Mouse (Mus musculus): ENCODE results near the gene Farsb. TPM values are rescaled to one million over a fixed set of nuclear protein-coding genes. Genes with fewer than 3 reads are reported as not detected.
"Not testable (repeated sequence)": the region's sequence is repeated elsewhere in the genome, so short reads cannot be mapped to it uniquely, and the experiment has no call there.

The Farsb gene
- polyA plus RNA-seq, 1 experiment from 2014 or later, result 142 TPM

- H3K36me3 ChIP-seq, result no peaks in the 10 kb centered on the region
- no peak overlapping the region for H3K4me2 ChIP-seq
- 93% methylated on average over 7 of the region's 7 CpGs for WGBS
- no peak overlapping the region for H3K9ac ChIP-seq
- no peaks in the 10 kb centered on the region for H3K27me3 ChIP-seq
- no peaks in the 10 kb centered on the region for H3K9me3 ChIP-seq
- H3K4me1 ChIP-seq, result no peaks in the 10 kb centered on the region; the same call in 1 of the 2 replicates
- ATAC-seq (ENCODE audit: insufficient number of reproducible peaks, insufficient read depth, low FRiP score, low TSS enrichment, low read depth), result no peak
- no peak overlapping the region for H3K27ac ChIP-seq
- no peak overlapping the region for H3K4me3 ChIP-seq
These were observed 30.2 kb upstream of the Farsb start for GRCm38 (mm10) chr1:78518907-78519306.

- no peak for ATAC-seq (ENCODE audit: insufficient number of reproducible peaks, insufficient read depth, low FRiP score, low TSS enrichment, low read depth)
- Histone ChIP-seq H3K36me3 (no peaks in the 10 kb centered on the region), H3K9me3 (no peaks in the 10 kb centered on the region), H3K9ac (no peak overlapping the region), H3K4me3 (no peak overlapping the region), H3K4me2 (no peak overlapping the region), H3K27me3 (peaks cover 4% of the 10 kb centered on the region; the same call in 1 of the 2 replicates), H3K27ac (no peak overlapping the region), H3K4me1 (peaks cover 6% of the 10 kb centered on the region; the same call in 1 of the 2 replicates)
- WGBS, result 51% methylated on average over 8 of the region's 8 CpGs
These were observed 24.1 kb upstream of the Farsb start for GRCm38 (mm10) chr1:78512756-78513155.

GRCm38 (mm10) chr1:78511621-78512160 lies 23.0 kb upstream of the Farsb start, which contains the start of gene BC035947:
Gene BC035947, minus strand, starts transcription at chr1:78512158.
- peak within 1 kb of the TSS; percentile 44 for H3K4me3 ChIP-seq
- peak within 1 kb of the TSS; percentile 65 for H3K9ac ChIP-seq
- no peak for ATAC-seq (ENCODE audit: insufficient number of reproducible peaks, insufficient read depth, low FRiP score, low TSS enrichment, low read depth)
- no peaks in the 10 kb centered on the region for H3K9me3 ChIP-seq
- H3K27ac ChIP-seq, result no peak within 1 kb of the TSS
- peak within 1 kb of the TSS; percentile 68 for H3K4me2 ChIP-seq
- H3K36me3 ChIP-seq, result no peaks in the 10 kb centered on the region
- 6% methylated on average over 25 of the region's 25 CpGs for whole genome bisulfite sequencing
- peaks cover 4% of the 10 kb centered on the region; the same call in 1 of the 2 replicates for H3K27me3 ChIP-seq
- peaks cover 6% of the 10 kb centered on the region; the same call in 1 of the 2 replicates for H3K4me1 ChIP-seq

- WGBS, result 61% methylated on average over 5 of the region's 5 CpGs
- Histone ChIP-seq H3K4me2 (peak within 1 kb of the TSS; percentile 68), H3K27me3 (peaks cover 4% of the 10 kb centered on the region; the same call in 1 of the 2 replicates), H3K27ac (no peak within 1 kb of the TSS), H3K4me1 (peaks cover 6% of the 10 kb centered on the region; the same call in 1 of the 2 replicates), H3K9me3 (no peaks in the 10 kb centered on the region), H3K4me3 (peak within 1 kb of the TSS; percentile 44), H3K36me3 (no peaks in the 10 kb centered on the region), H3K9ac (peak within 1 kb of the TSS; percentile 65)
- ATAC-seq (ENCODE audit: insufficient number of reproducible peaks, insufficient read depth, low FRiP score, low TSS enrichment, low read depth), result no peak
These were observed 22.2 kb upstream of the Farsb start, which contains the start of gene Mogat1 for GRCm38 (mm10) chr1:78510862-78511261. Gene Mogat1, plus strand, starts transcription at chr1:78510991.

- Histone ChIP-seq H3K27ac (no peak overlapping the region), H3K36me3 (no peaks in the 10 kb centered on the region), H3K4me3 (no peak overlapping the region), H3K4me2 (no peak overlapping the region), H3K9me3 (no peaks in the 10 kb centered on the region), H3K9ac (no peak overlapping the region), H3K27me3 (peaks cover 4% of the 10 kb centered on the region; the same call in 1 of the 2 replicates), H3K4me1 (peaks cover 6% of the 10 kb centered on the region; the same call in 1 of the 2 replicates)
- WGBS, result 62% methylated on average over 1 of the region's 1 CpGs
- ATAC-seq (ENCODE audit: insufficient number of reproducible peaks, insufficient read depth, low FRiP score, low TSS enrichment, low read depth), result no peak
These were observed 18.4 kb upstream of the Farsb start for GRCm38 (mm10) chr1:78507137-78507536.

- Histone ChIP-seq H3K4me2 (no peak overlapping the region), H3K4me3 (no peak overlapping the region), H3K9me3 (no peaks in the 10 kb centered on the region), H3K27ac (no peak overlapping the region), H3K4me1 (no peaks in the 10 kb centered on the region), H3K9ac (no peak overlapping the region), H3K27me3 (no peaks in the 10 kb centered on the region), H3K36me3 (no peaks in the 10 kb centered on the region)
- ATAC-seq (ENCODE audit: insufficient number of reproducible peaks, insufficient read depth, low FRiP score, low TSS enrichment, low read depth), result no peak
- 83% methylated on average over 6 of the region's 6 CpGs for WGBS
These were observed 13.8 kb upstream of the Farsb start for GRCm38 (mm10) chr1:78502527-78502926.

- WGBS, result 91% methylated on average over 12 of the region's 12 CpGs
- H3K4me1 ChIP-seq; H3K27ac ChIP-seq; H3K27me3 ChIP-seq; H3K4me3 ChIP-seq; H3K4me2 ChIP-seq; ATAC-seq (ENCODE audit: insufficient number of reproducible peaks, insufficient read depth, low FRiP score, low TSS enrichment, low read depth); H3K36me3 ChIP-seq; H3K9ac ChIP-seq; H3K9me3 ChIP-seq: not testable (repeated sequence)
These were observed 13.2 kb upstream of the Farsb start for GRCm38 (mm10) chr1:78501856-78502255.

- Histone ChIP-seq H3K36me3 (no peaks in the 10 kb centered on the region), H3K27ac (no peak overlapping the region), H3K9me3 (no peaks in the 10 kb centered on the region), H3K4me3 (no peak overlapping the region), H3K9ac (no peak overlapping the region), H3K4me1 (no peaks in the 10 kb centered on the region), H3K4me2 (no peak overlapping the region), H3K27me3 (no peaks in the 10 kb centered on the region)
- ATAC-seq (ENCODE audit: insufficient number of reproducible peaks, insufficient read depth, low FRiP score, low TSS enrichment, low read depth), result no peak
- WGBS, result 93% methylated on average over 16 of the region's 16 CpGs
These were observed 12.3 kb upstream of the Farsb start for GRCm38 (mm10) chr1:78501036-78501435.

GRCm38 (mm10) chr1:78490143-78490542 lies 1.4 kb upstream of the Farsb start:
- Histone ChIP-seq H3K4me1 (peaks cover 30% of the 10 kb centered on the region), H3K9ac (no peak overlapping the region), H3K9me3 (no peaks in the 10 kb centered on the region), H3K4me3 (no peak overlapping the region), H3K27me3 (no peaks in the 10 kb centered on the region), H3K36me3 (no peaks in the 10 kb centered on the region), H3K4me2 (0 out of 2 replicates have a peak overlapping the region, but pooled peaks have one; percentile 88), H3K27ac (no peak overlapping the region)
- ATAC-seq (ENCODE audit: insufficient number of reproducible peaks, insufficient read depth, low FRiP score, low TSS enrichment, low read depth), result no peak
- WGBS, result 68% methylated on average over 1 of the region's 1 CpGs

GRCm38 (mm10) chr1:78488427-78488751 lies 308 bp downstream of the Farsb start:
- no peaks in the 10 kb centered on the region for H3K36me3 ChIP-seq
- H3K27ac ChIP-seq, result peak overlapping the region; percentile 48
- H3K27me3 ChIP-seq, result no peaks in the 10 kb centered on the region
- H3K9ac ChIP-seq, result peak overlapping the region; percentile 92
- peak overlapping the region; percentile 96 for H3K4me3 ChIP-seq
- no peaks in the 10 kb centered on the region for H3K9me3 ChIP-seq
- H3K4me2 ChIP-seq, result peak overlapping the region; percentile 88
- WGBS, result under 1% methylated on average over 28 of the region's 28 CpGs
- ATAC-seq (ENCODE audit: insufficient number of reproducible peaks, insufficient read depth, low FRiP score, low TSS enrichment, low read depth), result no peak
- peaks cover 40% of the 10 kb centered on the region for H3K4me1 ChIP-seq

GRCm38 (mm10) chr1:78484361-78484760 lies 4.3 kb downstream of the Farsb start:
- no peaks in the 10 kb centered on the region for H3K27me3 ChIP-seq
- H3K9me3 ChIP-seq, result no peaks in the 10 kb centered on the region
- 25% methylated on average over 2 of the region's 2 CpGs for WGBS
- no peak overlapping the region for H3K9ac ChIP-seq
- no peak overlapping the region for H3K4me3 ChIP-seq
- no peak for ATAC-seq (ENCODE audit: insufficient number of reproducible peaks, insufficient read depth, low FRiP score, low TSS enrichment, low read depth)
- H3K36me3 ChIP-seq, result peaks cover 15% of the 10 kb centered on the region
- H3K27ac ChIP-seq, result peak overlapping the region; percentile 68
- peaks cover 37% of the 10 kb centered on the region for H3K4me1 ChIP-seq
- no peak overlapping the region for H3K4me2 ChIP-seq

- no peak overlapping the region for H3K9ac ChIP-seq
- no peak for ATAC-seq (ENCODE audit: insufficient number of reproducible peaks, insufficient read depth, low FRiP score, low TSS enrichment, low read depth)
- H3K36me3 ChIP-seq, result peaks cover 19% of the 10 kb centered on the region
- no peaks in the 10 kb centered on the region for H3K9me3 ChIP-seq
- peaks cover 36% of the 10 kb centered on the region for H3K4me1 ChIP-seq
- WGBS, result 84% methylated on average over 3 of the region's 3 CpGs
- H3K27me3 ChIP-seq, result no peaks in the 10 kb centered on the region
- H3K4me3 ChIP-seq, result no peak overlapping the region
- H3K4me2 ChIP-seq, result no peak overlapping the region
- peak overlapping the region; percentile 68; the same call in 1 of the 2 replicates for H3K27ac ChIP-seq
These were observed 5.3 kb downstream of the Farsb start for GRCm38 (mm10) chr1:78483430-78483829.

Measured in embryonic facial prominence, embryonic 13.5 days (tissue).